Mouse (Mus musculus) c-Kit-positive CD71-negative TER-119-negative erythroid progenitor cells, embryonic 14.5 days (primary cell): ENCODE results near the gene Adap1.
"Not testable (repeated sequence)": the region's sequence is repeated elsewhere in the genome, so short reads cannot be mapped to it uniquely, and the experiment has no call there.

Experiments used
- DNase-seq: peaks from one replicate; pipeline ENCODE4 v3.0.0-alpha.2; 2013; ENCODE audit warnings: low read depth

The Adap1 gene

GRCm38 (mm10) chr5:139351134-139351533 is 25.7 kb upstream of the Adap1 start, which contains the start of gene Cox19:
Gene Cox19, minus strand, starts transcription at chr5:139351418.
- DNase-seq = no peak

- no peak for DNase-seq
Observed at GRCm38 (mm10) chr5:139349713-139350112, 24.3 kb upstream of the Adap1 start.

GRCm38 (mm10) chr5:139347225-139347624 is 21.8 kb upstream of the Adap1 start:
- DNase-seq = no peak

- DNase-seq = no peak
Observed at GRCm38 (mm10) chr5:139345364-139345714, 19.9 kb upstream of the Adap1 start.

GRCm38 (mm10) chr5:139344687-139345363 is 19.4 kb upstream of the Adap1 start:
- DNase-seq = peak; percentile 89

- DNase-seq = peak; percentile 80
Observed at GRCm38 (mm10) chr5:139344021-139344686, 18.7 kb upstream of the Adap1 start.

- DNase-seq = no peak
Observed at GRCm38 (mm10) chr5:139338891-139339290, 13.5 kb upstream of the Adap1 start.

GRCm38 (mm10) chr5:139338403-139338802 is 13.0 kb upstream of the Adap1 start:
- no peak for DNase-seq

GRCm38 (mm10) chr5:139337826-139338370 is 12.5 kb upstream of the Adap1 start:
- no peak for DNase-seq

GRCm38 (mm10) chr5:139335634-139336033 is 10.2 kb upstream of the Adap1 start:
- DNase-seq = no peak

GRCm38 (mm10) chr5:139334394-139334793 is 9.0 kb upstream of the Adap1 start:
- DNase-seq = not testable (repeated sequence)

- no peak for DNase-seq
Observed at GRCm38 (mm10) chr5:139333301-139334013, 8.0 kb upstream of the Adap1 start.

GRCm38 (mm10) chr5:139332590-139333272 is 7.3 kb upstream of the Adap1 start:
- DNase-seq = no peak

GRCm38 (mm10) chr5:139331742-139332141 is 6.3 kb upstream of the Adap1 start:
- DNase-seq = peak; percentile 77

- no peak for DNase-seq
Observed at GRCm38 (mm10) chr5:139330766-139331165, 5.3 kb upstream of the Adap1 start.

GRCm38 (mm10) chr5:139327634-139328020 is 2.2 kb upstream of the Adap1 start:
- no peak for DNase-seq

GRCm38 (mm10) chr5:139326986-139327633 is 1.7 kb upstream of the Adap1 start:
- DNase-seq = no peak

- DNase-seq = no peak
Observed at GRCm38 (mm10) chr5:139326111-139326696, 782 bp upstream of the Adap1 start.

- DNase-seq = no peak
Observed at GRCm38 (mm10) chr5:139324691-139325394, 579 bp downstream of the Adap1 start.

GRCm38 (mm10) chr5:139324045-139324491 is 1.4 kb downstream of the Adap1 start:
- no peak for DNase-seq
